ENCODE assay signal across 26 mouse cellular contexts in genomic region chr8:87848836-87849235, GRCm38 (mm10).
"Had no signal": no experiment of that assay in that cellular context is flagged by ENCODE, and none has a peak within 500 bp of the region (broad histone marks: within the 10 kb centered on the region; RNA-seq: fewer than 3 reads in every experiment).

No protein-coding gene starts in this region.

- H3K4me3 ChIP-seq: heart, adult 2 months; hindbrain, embryonic 13.5 days; hindbrain, embryonic 15.5 days; kidney, embryonic 15.5 days; limb, embryonic 10.5 days; limb, embryonic 12.5 days; liver, embryonic 13.5 days; liver, embryonic 15.5 days had no signal

- H3K36me3 ChIP-seq: hindbrain, embryonic 15.5 days; kidney, embryonic 15.5 days; liver, embryonic 13.5 days; liver, embryonic 15.5 days had no signal

- H3K9ac ChIP-seq: hindbrain, embryonic 13.5 days; hindbrain, embryonic 15.5 days; kidney, embryonic 15.5 days; limb, embryonic 12.5 days; liver, embryonic 13.5 days; liver, embryonic 15.5 days had no signal

- DNase-seq: gastrocnemius, postnatal 14 days; gastrocnemius, postnatal 36 days; heart, adult 11 months; heart, adult 2 months; heart, postnatal 10 days; heart, postnatal 36 days; kidney, adult 11 months; kidney, adult 2 months; kidney, adult 9 months; kidney, postnatal 14 days; kidney, postnatal 36 days; layer of hippocampus, adult 9-11 months; layer of hippocampus, postnatal 36 days; liver; liver, embryonic 13.5 days had no signal

- H3K27me3 ChIP-seq: hindbrain, embryonic 13.5 days; hindbrain, embryonic 15.5 days; kidney, embryonic 15.5 days; limb, embryonic 12.5 days; liver, embryonic 13.5 days; liver, embryonic 15.5 days had no signal

- H3K27ac ChIP-seq: heart, adult 2 months; hindbrain, embryonic 13.5 days; kidney, embryonic 15.5 days; kidney, postnatal 0 days; limb, embryonic 10.5 days; liver, embryonic 13.5 days; liver, embryonic 15.5 days had no signal

- H3K4me2 ChIP-seq: heart, embryonic 11.5 days; hindbrain, embryonic 13.5 days; hindbrain, embryonic 15.5 days; kidney, embryonic 15.5 days; limb, embryonic 12.5 days; liver, embryonic 11.5 days; liver, embryonic 13.5 days; liver, embryonic 15.5 days had no signal

- H3K9me3 ChIP-seq: hindbrain, embryonic 13.5 days; hindbrain, embryonic 15.5 days; kidney, embryonic 15.5 days; limb, embryonic 10.5 days; limb, embryonic 12.5 days; liver, embryonic 13.5 days; liver, embryonic 15.5 days had no signal

- ATAC-seq: hindbrain, postnatal 0 days; intestine, embryonic 16.5 days had no signal

- H3K4me1 ChIP-seq: liver, embryonic 13.5 days; liver, embryonic 15.5 days had no signal
